Mouse (Mus musculus) cerebellum, adult 2 months (tissue): ENCODE measurements around the gene Mchr1.

Experiments used
- CTCF ChIP-seq: fragments of 200-500 bp; IDR thresholded peaks from 2 replicates; pipeline ENCODE4 v1.5.1; 2011; ENCODE audit warnings: low read depth, mild to moderate bottlenecking, control low read depth, low read length, moderate library complexity, borderline replicate concordance; ENCODE audit not compliant: insufficient read depth
- POLR2A ChIP-seq: fragments of 200-500 bp; IDR thresholded peaks from 2 replicates; pipeline ENCODE4 v1.6.1; 2011; ENCODE audit warnings: low read length, control low read depth, borderline replicate concordance; ENCODE audit not compliant: insufficient read depth

GRCm38 (mm10) chr15:81277928-81278327 is 42.6 kb downstream of the Mchr1 start:
- TF ChIP-seq CTCF: no peak
- TF ChIP-seq POLR2A: no peak
